Mouse (Mus musculus): ENCODE results near the gene Cntf. TPM values are rescaled to one million over a fixed set of nuclear protein-coding genes. Genes with fewer than 3 reads are reported as not detected.

Gene Cntf
- 0.88 and 1.2 TPM in 2 replicates for polyA plus RNA-seq (2015; fragmentation: Nextera tagmentation; extraction: Ambion mirVana)

- no peak within 1 kb of the TSS for H3K4me3 ChIP-seq (ENCODE audit: low read length)
- H3K4me1 ChIP-seq (replicated peaks; ENCODE audit: control insufficient read depth, insufficient read depth, low read length): no peaks in the 10 kb centered on the region
- H3K4me2 ChIP-seq (ENCODE audit: low read depth, low read length): no peak within 1 kb of the TSS
- WGBS: 79% methylated on average over 7 of the region's 7 CpGs
- no peak for ATAC-seq (ENCODE audit: low read depth)
- H3K27me3 ChIP-seq (ENCODE audit: control insufficient read depth, insufficient read depth, low read depth, low read length): no peaks in the 10 kb centered on the region
- H3K36me3 ChIP-seq (ENCODE audit: control insufficient read depth, insufficient read depth, low read length): peaks cover 28% of the 10 kb centered on the region
- H3K9ac ChIP-seq (ENCODE audit: low read length): no peak within 1 kb of the TSS
- H3K27ac ChIP-seq (ENCODE audit: low read length): no peak within 1 kb of the TSS
- no peaks in the 10 kb centered on the region for H3K9me3 ChIP-seq (ENCODE audit: control insufficient read depth, low read length)
Measured at GRCm38 (mm10) chr19:12765308-12765707, at the start of gene Cntf. Gene Cntf (minus strand): TSS chr19:12765632.

DNA sequence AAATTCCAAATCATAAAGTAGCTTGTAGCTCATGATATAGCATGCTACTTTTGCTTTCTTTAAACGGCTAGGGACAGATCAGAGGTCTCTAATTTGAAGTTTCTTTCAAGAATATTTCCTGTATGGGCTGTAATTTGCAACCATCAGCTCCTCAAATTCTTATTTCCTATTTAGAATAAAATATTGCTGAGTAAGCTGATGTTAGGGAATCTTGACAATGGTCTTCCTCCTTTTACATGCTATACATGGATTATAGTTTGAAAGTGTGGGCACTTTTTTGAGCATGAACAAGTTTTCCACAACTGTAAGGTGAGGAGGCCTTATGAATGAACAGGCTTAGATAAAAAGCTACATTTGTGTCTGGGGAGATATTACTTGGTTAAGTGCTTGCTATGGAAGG is 48.5 kb upstream of the Cntf start:
- no peak overlapping the region for H3K4me3 ChIP-seq (ENCODE audit: low read length)
- no peaks in the 10 kb centered on the region for H3K9me3 ChIP-seq (ENCODE audit: control insufficient read depth, low read length)
- no peaks in the 10 kb centered on the region for H3K27me3 ChIP-seq (ENCODE audit: control insufficient read depth, insufficient read depth, low read depth, low read length)
- no peak overlapping the region for H3K9ac ChIP-seq (ENCODE audit: low read length)
- no peak overlapping the region for H3K27ac ChIP-seq (ENCODE audit: low read length)
- ATAC-seq (ENCODE audit: low read depth): no peak
- H3K4me1 ChIP-seq (replicated peaks; ENCODE audit: control insufficient read depth, insufficient read depth, low read length): no peaks in the 10 kb centered on the region
- H3K4me2 ChIP-seq (ENCODE audit: low read depth, low read length): no peak overlapping the region
- 71% methylated on average over 1 of the region's 1 CpGs for WGBS
- H3K36me3 ChIP-seq (ENCODE audit: control insufficient read depth, insufficient read depth, low read length): no peaks in the 10 kb centered on the region

DNA sequence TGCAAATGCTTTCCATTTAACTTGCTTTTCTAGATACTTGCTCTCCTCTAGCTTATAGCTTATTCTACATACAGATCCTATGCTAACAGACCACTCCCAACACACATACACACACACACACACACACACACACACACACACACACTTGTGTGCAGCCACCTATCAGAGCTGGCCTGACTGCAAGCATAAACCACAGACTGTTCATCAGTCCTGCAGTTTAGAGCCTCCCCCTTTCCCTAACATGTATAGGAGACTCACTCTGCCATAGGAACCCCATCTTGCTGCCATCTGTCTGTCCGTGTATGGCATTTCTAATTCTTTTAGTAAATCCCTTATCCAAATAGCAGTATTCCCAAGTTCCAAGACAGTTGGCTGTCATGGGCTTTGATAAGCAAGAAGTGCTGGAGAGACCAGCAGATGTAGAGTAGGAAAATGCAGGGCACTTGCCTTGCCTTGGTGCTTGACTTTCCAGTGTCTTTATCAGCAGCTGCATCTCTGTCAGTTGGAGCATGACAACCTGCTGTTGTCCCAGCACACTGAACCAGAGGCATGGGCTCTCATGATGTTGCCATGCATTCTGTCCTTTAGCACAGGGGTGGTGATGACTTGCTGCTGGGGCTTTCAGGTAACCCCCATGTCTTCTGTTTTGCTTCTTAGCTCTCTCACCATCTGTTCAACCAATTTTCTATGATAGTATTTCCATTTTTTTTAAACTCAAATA is 47.4 kb upstream of the Cntf start:
- no peak overlapping the region for H3K27ac ChIP-seq (ENCODE audit: low read length)
- no peak for ATAC-seq (ENCODE audit: low read depth)
- WGBS: 71% methylated on average over 1 of the region's 1 CpGs
- H3K4me1 ChIP-seq (replicated peaks; ENCODE audit: control insufficient read depth, insufficient read depth, low read length): no peaks in the 10 kb centered on the region
- H3K4me3 ChIP-seq (ENCODE audit: low read length): no peak overlapping the region
- no peaks in the 10 kb centered on the region for H3K9me3 ChIP-seq (ENCODE audit: control insufficient read depth, low read length)
- no peak overlapping the region for H3K4me2 ChIP-seq (ENCODE audit: low read depth, low read length)
- H3K27me3 ChIP-seq (ENCODE audit: control insufficient read depth, insufficient read depth, low read depth, low read length): no peaks in the 10 kb centered on the region
- H3K9ac ChIP-seq (ENCODE audit: low read length): no peak overlapping the region
- no peaks in the 10 kb centered on the region for H3K36me3 ChIP-seq (ENCODE audit: control insufficient read depth, insufficient read depth, low read length)

GRCm38 (mm10) chr19:12806214-12806613 is 40.8 kb upstream of the Cntf start:
- H3K36me3 ChIP-seq (ENCODE audit: control insufficient read depth, insufficient read depth, low read length): no peaks in the 10 kb centered on the region
- H3K4me2 ChIP-seq (ENCODE audit: low read depth, low read length): no peak overlapping the region
- H3K4me3 ChIP-seq (ENCODE audit: low read length): no peak overlapping the region
- no peak for ATAC-seq (ENCODE audit: low read depth)
- 61% methylated on average over 2 of the region's 2 CpGs for WGBS
- H3K9me3 ChIP-seq (ENCODE audit: control insufficient read depth, low read length): no peaks in the 10 kb centered on the region
- no peak overlapping the region for H3K9ac ChIP-seq (ENCODE audit: low read length)
- H3K27me3 ChIP-seq (ENCODE audit: control insufficient read depth, insufficient read depth, low read depth, low read length): no peaks in the 10 kb centered on the region
- H3K4me1 ChIP-seq (replicated peaks; ENCODE audit: control insufficient read depth, insufficient read depth, low read length): no peaks in the 10 kb centered on the region
- no peak overlapping the region for H3K27ac ChIP-seq (ENCODE audit: low read length)

DNA sequence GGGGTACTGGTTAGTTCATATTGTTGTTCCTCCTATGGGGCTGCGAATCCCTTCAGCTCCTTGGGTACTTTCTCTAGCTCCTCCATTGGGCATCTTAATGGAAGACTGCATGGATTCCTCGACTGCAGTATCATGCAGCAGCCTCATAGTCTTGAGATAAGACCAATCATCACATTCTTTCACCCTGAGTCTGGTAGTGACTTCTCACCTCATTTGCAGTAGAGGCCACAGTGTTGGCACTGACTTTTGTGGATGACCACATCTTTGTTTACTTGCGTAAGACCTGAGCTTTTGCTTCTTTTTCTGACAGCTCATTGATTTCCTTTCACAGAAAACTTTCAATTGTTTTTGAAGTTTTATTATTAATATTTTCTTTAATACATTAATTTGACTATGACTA is 40.3 kb upstream of the Cntf start:
- 72% methylated on average over 3 of the region's 3 CpGs for WGBS
- no peak overlapping the region for H3K27ac ChIP-seq (ENCODE audit: low read length)
- no peaks in the 10 kb centered on the region for H3K9me3 ChIP-seq (ENCODE audit: control insufficient read depth, low read length)
- no peaks in the 10 kb centered on the region for H3K36me3 ChIP-seq (ENCODE audit: control insufficient read depth, insufficient read depth, low read length)
- no peak overlapping the region for H3K4me2 ChIP-seq (ENCODE audit: low read depth, low read length)
- H3K27me3 ChIP-seq (ENCODE audit: control insufficient read depth, insufficient read depth, low read depth, low read length): no peaks in the 10 kb centered on the region
- ATAC-seq (ENCODE audit: low read depth): no peak
- no peak overlapping the region for H3K9ac ChIP-seq (ENCODE audit: low read length)
- H3K4me3 ChIP-seq (ENCODE audit: low read length): no peak overlapping the region
- H3K4me1 ChIP-seq (replicated peaks; ENCODE audit: control insufficient read depth, insufficient read depth, low read length): no peaks in the 10 kb centered on the region

GRCm38 (mm10) chr19:12804237-12804636 is 38.8 kb upstream of the Cntf start:
- Histone ChIP-seq H3K4me1 (replicated peaks; ENCODE audit: control insufficient read depth, insufficient read depth, low read length) (no peaks in the 10 kb centered on the region), H3K4me2 (ENCODE audit: low read depth, low read length) (no peak overlapping the region), H3K9me3 (ENCODE audit: control insufficient read depth, low read length) (no peaks in the 10 kb centered on the region), H3K27ac (ENCODE audit: low read length) (no peak overlapping the region), H3K36me3 (ENCODE audit: control insufficient read depth, insufficient read depth, low read length) (no peaks in the 10 kb centered on the region), H3K27me3 (ENCODE audit: control insufficient read depth, insufficient read depth, low read depth, low read length) (no peaks in the 10 kb centered on the region), H3K9ac (ENCODE audit: low read length) (no peak overlapping the region), H3K4me3 (ENCODE audit: low read length) (no peak overlapping the region)
- ATAC-seq (ENCODE audit: low read depth): no peak
- 69% methylated on average over 1 of the region's 1 CpGs for WGBS

- WGBS: 69% methylated on average over 3 of the region's 3 CpGs
- no peak for ATAC-seq (ENCODE audit: low read depth)
- Histone ChIP-seq H3K4me2 (ENCODE audit: low read depth, low read length) (no peak overlapping the region), H3K27me3 (ENCODE audit: control insufficient read depth, insufficient read depth, low read depth, low read length) (no peaks in the 10 kb centered on the region), H3K4me1 (replicated peaks; ENCODE audit: control insufficient read depth, insufficient read depth, low read length) (no peaks in the 10 kb centered on the region), H3K36me3 (ENCODE audit: control insufficient read depth, insufficient read depth, low read length) (no peaks in the 10 kb centered on the region), H3K4me3 (ENCODE audit: low read length) (no peak overlapping the region), H3K9ac (ENCODE audit: low read length) (no peak overlapping the region), H3K9me3 (ENCODE audit: control insufficient read depth, low read length) (no peaks in the 10 kb centered on the region), H3K27ac (ENCODE audit: low read length) (no peak overlapping the region)
Measured at GRCm38 (mm10) chr19:12802830-12803229, 37.4 kb upstream of the Cntf start.

- Histone ChIP-seq H3K9me3 (ENCODE audit: control insufficient read depth, low read length) (no peaks in the 10 kb centered on the region), H3K4me2 (ENCODE audit: low read depth, low read length) (no peak overlapping the region), H3K4me3 (ENCODE audit: low read length) (no peak overlapping the region), H3K27me3 (ENCODE audit: control insufficient read depth, insufficient read depth, low read depth, low read length) (no peaks in the 10 kb centered on the region), H3K9ac (ENCODE audit: low read length) (no peak overlapping the region), H3K4me1 (replicated peaks; ENCODE audit: control insufficient read depth, insufficient read depth, low read length) (no peaks in the 10 kb centered on the region), H3K27ac (ENCODE audit: low read length) (no peak overlapping the region), H3K36me3 (ENCODE audit: control insufficient read depth, insufficient read depth, low read length) (no peaks in the 10 kb centered on the region)
- WGBS: 65% methylated on average over 3 of the region's 3 CpGs
- no peak for ATAC-seq (ENCODE audit: low read depth)
Measured at GRCm38 (mm10) chr19:12801046-12801445, 35.6 kb upstream of the Cntf start.

DNA sequence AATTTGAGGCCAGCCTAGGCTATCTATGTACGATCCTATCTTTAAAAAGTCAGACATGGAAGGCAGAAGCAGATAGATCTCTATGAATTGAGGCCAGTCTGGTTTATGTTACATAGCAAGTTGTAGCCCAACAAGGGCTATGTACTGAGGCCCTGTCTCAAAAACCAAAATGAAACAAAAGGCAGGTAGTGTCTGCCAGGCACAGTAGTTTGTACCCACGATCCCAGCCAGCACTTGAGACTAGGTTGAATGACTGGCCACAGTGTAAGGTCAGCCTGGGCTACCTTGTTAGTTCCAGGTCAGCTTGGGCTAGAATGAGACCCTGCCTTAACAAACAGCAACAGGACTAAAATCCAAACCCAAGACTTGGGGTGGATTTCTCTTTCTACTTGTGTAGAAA is 35.2 kb upstream of the Cntf start:
- H3K4me3 ChIP-seq (ENCODE audit: low read length): no peak overlapping the region
- ATAC-seq (ENCODE audit: low read depth): no peak
- H3K4me2 ChIP-seq (ENCODE audit: low read depth, low read length): no peak overlapping the region
- no peak overlapping the region for H3K9ac ChIP-seq (ENCODE audit: low read length)
- no peak overlapping the region for H3K27ac ChIP-seq (ENCODE audit: low read length)
- no peaks in the 10 kb centered on the region for H3K36me3 ChIP-seq (ENCODE audit: control insufficient read depth, insufficient read depth, low read length)
- H3K27me3 ChIP-seq (ENCODE audit: control insufficient read depth, insufficient read depth, low read depth, low read length): no peaks in the 10 kb centered on the region
- H3K4me1 ChIP-seq (replicated peaks; ENCODE audit: control insufficient read depth, insufficient read depth, low read length): no peaks in the 10 kb centered on the region
- H3K9me3 ChIP-seq (ENCODE audit: control insufficient read depth, low read length): no peaks in the 10 kb centered on the region
- 61% methylated on average over 2 of the region's 2 CpGs for WGBS

- no peak for ATAC-seq (ENCODE audit: low read depth)
- Histone ChIP-seq H3K9me3 (ENCODE audit: control insufficient read depth, low read length) (no peaks in the 10 kb centered on the region), H3K36me3 (ENCODE audit: control insufficient read depth, insufficient read depth, low read length) (no peaks in the 10 kb centered on the region), H3K27me3 (ENCODE audit: control insufficient read depth, insufficient read depth, low read depth, low read length) (no peaks in the 10 kb centered on the region), H3K9ac (ENCODE audit: low read length) (no peak overlapping the region), H3K4me3 (ENCODE audit: low read length) (no peak overlapping the region), H3K27ac (ENCODE audit: low read length) (no peak overlapping the region), H3K4me1 (replicated peaks; ENCODE audit: control insufficient read depth, insufficient read depth, low read length) (no peaks in the 10 kb centered on the region), H3K4me2 (ENCODE audit: low read depth, low read length) (no peak overlapping the region)
- 81% methylated on average over 3 of the region's 3 CpGs for WGBS
Measured at GRCm38 (mm10) chr19:12799081-12799480, 33.6 kb upstream of the Cntf start.
